Mouse (Mus musculus) intestine, embryonic 14.5 days (tissue): ENCODE results near the gene Tbc1d1. TPM values are rescaled to one million over a fixed set of nuclear protein-coding genes. Genes with fewer than 3 reads are reported as not detected.

Experiments used
- ATAC-seq: fragments of 200-750 bp; cut with Nextera tagmentation; replicated peaks from 2 replicates; pipeline ENCODE4 v1.8.0; 2017; ENCODE audit warnings: low read depth, moderate number of reproducible peaks, moderate TSS enrichment, moderate library complexity; ENCODE audit not compliant: low FRiP score, low TSS enrichment
- DNase-seq: peaks from one replicate; pipeline ENCODE4 v3.0.0-alpha.2; 2018; ENCODE audit warnings: low spot score
- H3K27ac ChIP-seq: fragments of 300-500 bp; sonication (generic); 2 replicates; pipeline ENCODE4 v1.5.1; 2014; ENCODE audit warnings: low read depth, mild to moderate bottlenecking, control low read depth
- H3K27me3 ChIP-seq: fragments of 300-500 bp; sonication (generic); replicated peaks from 2 replicates; pipeline ENCODE4 v1.6.1; 2014; ENCODE audit warnings: low read length, control low read depth; ENCODE audit not compliant: control insufficient read depth, insufficient read depth
- H3K36me3 ChIP-seq: fragments of 300-500 bp; sonication (generic); 2 replicates; pipeline ENCODE4 v1.6.1; 2014; ENCODE audit warnings: low read length, control low read depth; ENCODE audit not compliant: control insufficient read depth, insufficient read depth
- H3K4me1 ChIP-seq: fragments of 300-500 bp; sonication (generic); replicated peaks from 2 replicates; pipeline ENCODE4 v1.6.1; 2014; ENCODE audit warnings: low read length, control low read depth, mixed read lengths; ENCODE audit not compliant: control insufficient read depth, insufficient read depth
- H3K4me2 ChIP-seq: fragments of 300-500 bp; sonication (generic); 2 replicates; pipeline ENCODE4 v1.6.1; 2014; ENCODE audit warnings: low read length
- H3K4me3 ChIP-seq: fragments of 300-500 bp; sonication (generic); 2 replicates; pipeline ENCODE4 v1.5.1; 2014; ENCODE audit warnings: low read depth, low read length, control low read depth, mixed read lengths
- H3K9ac ChIP-seq: fragments of 300-500 bp; sonication (generic); 2 replicates; pipeline ENCODE4 v1.6.1; 2014; ENCODE audit warnings: mild to moderate bottlenecking, low read length
- H3K9me3 ChIP-seq: fragments of 300-500 bp; sonication (generic); 2 replicates; pipeline ENCODE4 v1.6.1; 2016; ENCODE audit warnings: low read length, control low read depth; ENCODE audit not compliant: control insufficient read depth
- WGBS: fragments of 180-500 bp; shearing (Covaris S2); extraction: QIAGEN DNeasy Blood & Tissue Kit; methylation state at CpG from one replicate; pipeline ENCODE4 v1.1.7; 2014; 5-methylcytosine and 5-hydroxymethylcytosine counted together
- polyA plus RNA-seq: library from polyadenylated mRNA; unstranded; fragments of >200 nt; fragmentation: Nextera tagmentation; extraction: Ambion mirVana; gene quantifications from 2 replicates; pipeline ENCODE4 v1.2.1, GENCODE M21; 2014

The Tbc1d1 gene
- polyA plus RNA-seq, 1 experiment from 2014 or later, result 41.3 TPM

GRCm38 (mm10) chr5:64254278-64254677 is 98.2 kb downstream of the Tbc1d1 start:
- no peaks in the 10 kb centered on the region for H3K9me3 ChIP-seq
- WGBS, result 56% methylated on average over 3 of the region's 3 CpGs
- H3K4me3 ChIP-seq, result no peak overlapping the region
- ATAC-seq, result no peak
- no peak overlapping the region for H3K9ac ChIP-seq
- H3K27ac ChIP-seq, result 0 out of 2 replicates have a peak overlapping the region, but pooled peaks have one; percentile 14
- H3K4me2 ChIP-seq, result no peak overlapping the region
- no peaks in the 10 kb centered on the region for H3K27me3 ChIP-seq
- H3K4me1 ChIP-seq, result peaks cover 6% of the 10 kb centered on the region; the same call in 1 of the 2 replicates
- no peak for DNase-seq
- peaks cover 8% of the 10 kb centered on the region; the same call in 1 of the 2 replicates for H3K36me3 ChIP-seq

DNA sequence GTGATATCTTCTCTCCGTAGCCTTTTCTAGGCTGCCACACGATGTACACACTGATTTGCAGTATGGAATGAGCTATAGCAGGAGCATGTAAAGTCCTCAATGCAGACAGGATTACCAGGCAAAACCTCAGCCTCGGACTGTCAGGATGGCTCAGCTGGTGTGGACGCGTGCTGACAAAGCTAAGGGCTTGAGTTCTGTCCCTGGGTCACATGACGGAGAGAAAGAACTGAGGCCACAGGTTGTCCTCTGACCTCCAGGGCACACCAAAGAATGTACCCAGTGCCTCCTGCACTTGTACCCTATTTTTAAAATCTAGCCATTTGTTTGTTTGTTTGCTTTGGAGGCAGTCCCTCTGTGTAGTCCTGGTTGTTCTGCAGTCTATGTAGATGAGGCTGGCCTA is 98.9 kb downstream of the Tbc1d1 start:
- WGBS, result 70% methylated on average over 6 of the region's 6 CpGs
- H3K9ac ChIP-seq, result no peak overlapping the region
- H3K9me3 ChIP-seq, result no peaks in the 10 kb centered on the region
- DNase-seq (no peak), ATAC-seq (no peak)
- H3K27me3 ChIP-seq, result no peaks in the 10 kb centered on the region
- no peak overlapping the region for H3K4me2 ChIP-seq
- H3K4me3 ChIP-seq, result no peak overlapping the region
- peaks cover 6% of the 10 kb centered on the region; the same call in 1 of the 2 replicates for H3K4me1 ChIP-seq
- H3K36me3 ChIP-seq, result peaks cover 11% of the 10 kb centered on the region
- H3K27ac ChIP-seq, result no peak overlapping the region

- Histone ChIP-seq H3K9me3 (no peaks in the 10 kb centered on the region), H3K4me3 (no peak overlapping the region), H3K27me3 (no peaks in the 10 kb centered on the region), H3K4me1 (no peaks in the 10 kb centered on the region), H3K4me2 (no peak overlapping the region), H3K27ac (no peak overlapping the region), H3K36me3 (peaks cover 17% of the 10 kb centered on the region), H3K9ac (no peak overlapping the region)
- no peak for ATAC-seq
- no peak for DNase-seq
- 84% methylated on average over 11 of the region's 11 CpGs for WGBS
These were observed 107.2 kb downstream of the Tbc1d1 start for GRCm38 (mm10) chr5:64263348-64263747.

- H3K4me2 ChIP-seq, result no peak overlapping the region
- DNase-seq, result no peak
- ATAC-seq, result no peak
- no peak overlapping the region for H3K27ac ChIP-seq
- WGBS, result 60% methylated on average over 13 of the region's 13 CpGs
- peaks cover 17% of the 10 kb centered on the region for H3K36me3 ChIP-seq
- H3K4me3 ChIP-seq, result no peak overlapping the region
- no peaks in the 10 kb centered on the region for H3K27me3 ChIP-seq
- no peak overlapping the region for H3K9ac ChIP-seq
- no peaks in the 10 kb centered on the region for H3K4me1 ChIP-seq
- H3K9me3 ChIP-seq, result no peaks in the 10 kb centered on the region
These were observed 107.9 kb downstream of the Tbc1d1 start for GRCm38 (mm10) chr5:64263898-64264478.

- WGBS, result 33% methylated on average over 3 of the region's 3 CpGs
- peaks cover 19% of the 10 kb centered on the region; the same call in 1 of the 2 replicates for H3K36me3 ChIP-seq
- H3K27me3 ChIP-seq, result no peaks in the 10 kb centered on the region
- H3K4me2 ChIP-seq, result no peak overlapping the region
- no peak overlapping the region for H3K4me3 ChIP-seq
- H3K4me1 ChIP-seq, result peaks cover 7% of the 10 kb centered on the region
- DNase-seq (peak; percentile 71), ATAC-seq (no peak)
- H3K9ac ChIP-seq, result no peak overlapping the region
- no peaks in the 10 kb centered on the region for H3K9me3 ChIP-seq
- no peak overlapping the region for H3K27ac ChIP-seq
These were observed 109.0 kb downstream of the Tbc1d1 start for GRCm38 (mm10) chr5:64265145-64265544.

DNA sequence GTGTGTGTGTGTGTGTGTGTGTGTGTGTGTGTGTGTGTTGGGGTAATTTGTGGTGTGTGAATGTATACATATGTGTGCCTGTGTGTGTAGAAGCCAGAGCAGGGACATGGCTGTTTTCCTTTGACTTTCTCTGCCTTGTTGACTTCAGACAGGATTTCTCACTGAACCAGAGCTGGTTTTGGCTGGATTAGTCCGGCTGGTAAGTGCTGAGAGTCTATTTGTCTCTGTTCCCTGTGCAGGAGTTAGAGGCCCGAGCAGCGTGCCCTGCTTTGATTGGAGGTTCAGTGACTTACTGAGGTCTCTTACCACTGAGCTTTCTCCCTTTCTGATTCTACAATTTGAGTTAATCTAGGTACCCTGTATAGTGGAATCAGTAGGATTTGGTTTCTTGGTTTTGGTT is 109.8 kb downstream of the Tbc1d1 start:
- H3K4me3 ChIP-seq, result no peak overlapping the region
- peaks cover 7% of the 10 kb centered on the region for H3K4me1 ChIP-seq
- no peak overlapping the region for H3K4me2 ChIP-seq
- no peak overlapping the region for H3K27ac ChIP-seq
- no peaks in the 10 kb centered on the region for H3K27me3 ChIP-seq
- no peak overlapping the region for H3K9ac ChIP-seq
- no peak for DNase-seq
- no peaks in the 10 kb centered on the region for H3K9me3 ChIP-seq
- ATAC-seq, result no peak
- 85% methylated on average over 3 of the region's 3 CpGs for WGBS
- H3K36me3 ChIP-seq, result peaks cover 26% of the 10 kb centered on the region

- DNase-seq (no peak), ATAC-seq (no peak)
- no peak overlapping the region for H3K27ac ChIP-seq
- H3K4me1 ChIP-seq, result peaks cover 7% of the 10 kb centered on the region
- H3K4me3 ChIP-seq, result no peak overlapping the region
- peaks cover 32% of the 10 kb centered on the region for H3K36me3 ChIP-seq
- 81% methylated on average over 2 of the region's 2 CpGs for WGBS
- H3K9ac ChIP-seq, result no peak overlapping the region
- H3K27me3 ChIP-seq, result no peaks in the 10 kb centered on the region
- no peaks in the 10 kb centered on the region for H3K9me3 ChIP-seq
- H3K4me2 ChIP-seq, result no peak overlapping the region
These were observed 110.4 kb downstream of the Tbc1d1 start for GRCm38 (mm10) chr5:64266534-64266933.

GRCm38 (mm10) chr5:64267279-64267678 is 111.2 kb downstream of the Tbc1d1 start:
- H3K27me3 ChIP-seq, result no peaks in the 10 kb centered on the region
- H3K36me3 ChIP-seq, result peaks cover 40% of the 10 kb centered on the region
- WGBS, result 84% methylated on average over 9 of the region's 9 CpGs
- no peak overlapping the region for H3K4me3 ChIP-seq
- DNase-seq (no peak), ATAC-seq (no peak)
- no peak overlapping the region for H3K4me2 ChIP-seq
- H3K4me1 ChIP-seq, result peaks cover 7% of the 10 kb centered on the region
- H3K27ac ChIP-seq, result no peak overlapping the region
- H3K9ac ChIP-seq, result no peak overlapping the region
- H3K9me3 ChIP-seq, result no peaks in the 10 kb centered on the region

DNA sequence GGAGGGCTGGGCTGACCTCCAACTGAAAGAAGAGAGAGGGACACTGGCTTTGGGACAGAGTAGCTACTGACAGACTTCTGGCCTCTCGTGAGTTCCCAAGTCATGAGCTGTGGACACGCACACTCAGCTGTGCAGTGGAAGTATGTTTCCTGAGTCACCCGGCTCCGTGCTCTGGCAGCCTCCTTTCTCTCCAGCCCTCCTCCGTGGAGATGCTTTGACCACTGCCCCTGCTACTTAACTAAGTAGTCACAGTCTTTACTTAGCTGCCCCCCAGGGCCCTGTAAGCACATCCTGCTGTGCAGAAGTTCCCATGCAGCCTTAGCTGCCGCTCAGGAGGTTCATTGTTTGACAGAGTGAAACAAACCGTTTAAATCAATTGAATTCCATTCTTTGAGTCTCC is 113.6 kb downstream of the Tbc1d1 start:
- H3K4me1 ChIP-seq, result peaks cover 7% of the 10 kb centered on the region
- H3K9ac ChIP-seq, result no peak overlapping the region
- H3K36me3 ChIP-seq, result peaks cover 38% of the 10 kb centered on the region
- H3K4me3 ChIP-seq, result no peak overlapping the region
- H3K9me3 ChIP-seq, result no peaks in the 10 kb centered on the region
- no peak for ATAC-seq
- no peaks in the 10 kb centered on the region for H3K27me3 ChIP-seq
- H3K4me2 ChIP-seq, result no peak overlapping the region
- H3K27ac ChIP-seq, result peak overlapping the region; percentile 62; the same call in 1 of the 2 replicates
- DNase-seq, result no peak
- 37% methylated on average over 7 of the region's 7 CpGs for WGBS
